Mouse (Mus musculus): ENCODE measurements at regions not wholly inside any gene's neighbourhood (a gene's known extent, or its start where the extent isn't known, plus 50 kb on each side); places are given as distances from the start of the nearest gene placed in this dataset.
"Not testable (repeated sequence)": the region's sequence is repeated elsewhere in the genome, so short reads cannot be mapped to it uniquely, and the experiment has no call there.

- no peak for DNase-seq (ENCODE audit: extremely low read depth, low read depth)
Measured at GRCm38 (mm10) chr2:149203896-149204295, 186.9 kb upstream of the Gm10750 start.

- DNase-seq (ENCODE audit: extremely low read depth, low read depth) = no peak
Measured at GRCm38 (mm10) chr2:149195736-149196135, 178.7 kb upstream of the Gm10750 start.

DNA sequence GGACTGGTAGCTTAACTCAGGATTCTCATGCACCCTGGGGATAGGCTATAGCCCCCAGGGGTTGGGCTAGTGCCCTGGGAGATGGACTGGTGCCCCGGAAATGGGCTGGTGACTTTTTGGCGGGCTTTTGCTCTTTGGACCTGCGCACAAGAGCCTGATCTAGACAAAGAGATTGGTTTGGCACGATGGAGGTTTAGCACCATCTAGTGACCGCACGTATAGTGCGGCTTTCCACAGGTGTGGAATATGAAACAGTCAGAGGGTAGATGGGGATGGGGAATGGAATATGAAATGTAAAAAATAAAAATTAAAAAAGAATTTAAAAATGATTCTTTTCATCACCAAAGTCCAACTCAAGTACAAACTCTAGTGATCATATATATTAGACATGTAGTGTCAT, 141.4 kb upstream of the Gm10750 start:
- not testable (repeated sequence) for DNase-seq (ENCODE audit: extremely low read depth, low read depth)

GRCm38 (mm10) chr2:149109551-149109950, 92.5 kb upstream of the Gm10750 start:
- peak; percentile 5 for DNase-seq (ENCODE audit: extremely low read depth, low read depth)

DNA sequence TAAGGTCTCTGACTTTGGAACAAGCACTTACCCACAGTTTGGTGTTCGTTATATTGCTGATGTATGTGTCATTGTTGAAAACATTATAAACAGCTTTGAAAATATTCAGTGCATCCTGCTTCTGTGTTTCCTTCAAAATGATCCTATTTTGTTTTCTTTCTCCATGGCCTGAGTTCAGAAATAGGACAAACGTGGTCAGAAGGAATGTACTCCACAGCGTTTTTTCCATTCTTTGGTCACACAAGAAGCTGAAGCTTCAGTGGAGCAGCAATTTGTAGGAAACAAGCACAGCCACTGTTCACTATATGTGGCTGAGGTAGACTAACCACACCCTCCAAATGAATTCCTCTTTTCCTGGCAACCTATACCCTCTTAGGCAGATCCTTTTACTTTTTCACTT, 75.1 kb upstream of the Gm10750 start:
- no peak for DNase-seq (ENCODE audit: extremely low read depth, low read depth)
